Mouse (Mus musculus) adrenal gland, adult 2 months (tissue): ENCODE measurements around the gene Mfsd5. TPM values are rescaled to one million over a fixed set of nuclear protein-coding genes. Genes with fewer than 3 reads are reported as not detected.

Experiments used
- DNase-seq: peaks from one replicate; pipeline ENCODE4 v3.0.0; 2021
- polyA plus RNA-seq: library from polyadenylated mRNA; depleted of rRNA; stranded (reverse); fragments of >200 nt; gene quantifications from 2 replicates; pipeline ENCODE4 v1.2.3, GENCODE M21; 2012
- total RNA-seq, 2 experiments: library from RNA; stranded (reverse); gene quantifications; 2 replicates each; pipeline ENCODE4 v1.2.3; 2021

Mfsd5 gene
- total and polyA plus RNA-seq, 3 experiments: 38.2 to 108 (median 46.3) TPM

DNA sequence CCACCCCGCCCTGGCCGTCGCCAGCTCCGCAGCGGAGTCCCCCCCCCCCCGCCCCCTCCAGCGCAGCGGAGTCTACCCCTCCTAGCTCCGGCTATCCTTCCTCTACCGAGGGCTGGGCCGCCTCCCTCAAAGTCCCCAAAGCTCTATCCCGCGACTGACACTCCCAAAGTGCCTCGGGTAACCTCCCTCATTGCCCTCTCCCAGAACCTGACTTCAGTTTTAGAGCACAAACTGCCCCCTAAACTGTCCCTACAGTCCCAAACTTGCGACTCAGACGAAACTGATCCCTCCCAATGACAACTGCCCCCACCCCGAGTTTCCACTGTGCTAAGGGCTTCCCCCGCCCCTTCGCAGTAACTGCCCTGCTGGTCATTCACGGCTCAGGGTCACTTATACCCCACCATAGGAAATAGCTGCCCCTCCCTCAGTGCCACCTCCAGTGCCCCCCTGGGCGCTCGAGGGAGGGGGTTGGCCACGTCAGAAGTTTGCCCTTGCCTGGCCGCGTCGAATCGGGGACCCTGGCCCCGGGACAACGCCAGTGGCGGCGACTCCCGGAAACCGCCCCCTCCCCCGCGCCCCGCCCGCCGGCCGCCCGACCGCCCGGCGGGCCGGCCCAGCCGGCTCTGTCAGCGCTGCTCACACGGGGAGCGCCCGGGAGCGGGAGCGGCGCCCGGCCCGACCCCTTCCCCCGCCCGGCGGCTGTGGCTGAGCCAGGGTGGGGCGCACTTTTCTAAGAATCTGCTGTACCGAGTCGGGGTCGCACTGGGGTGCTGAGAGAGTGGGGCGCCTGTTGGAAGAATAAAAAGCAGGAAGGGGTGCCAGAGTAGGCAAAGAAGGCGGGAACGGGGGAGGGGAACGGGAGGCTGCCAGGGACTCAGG lies 31.8 kb upstream of the Mfsd5 start:
- DNase-seq: peak; percentile 88

DNA sequence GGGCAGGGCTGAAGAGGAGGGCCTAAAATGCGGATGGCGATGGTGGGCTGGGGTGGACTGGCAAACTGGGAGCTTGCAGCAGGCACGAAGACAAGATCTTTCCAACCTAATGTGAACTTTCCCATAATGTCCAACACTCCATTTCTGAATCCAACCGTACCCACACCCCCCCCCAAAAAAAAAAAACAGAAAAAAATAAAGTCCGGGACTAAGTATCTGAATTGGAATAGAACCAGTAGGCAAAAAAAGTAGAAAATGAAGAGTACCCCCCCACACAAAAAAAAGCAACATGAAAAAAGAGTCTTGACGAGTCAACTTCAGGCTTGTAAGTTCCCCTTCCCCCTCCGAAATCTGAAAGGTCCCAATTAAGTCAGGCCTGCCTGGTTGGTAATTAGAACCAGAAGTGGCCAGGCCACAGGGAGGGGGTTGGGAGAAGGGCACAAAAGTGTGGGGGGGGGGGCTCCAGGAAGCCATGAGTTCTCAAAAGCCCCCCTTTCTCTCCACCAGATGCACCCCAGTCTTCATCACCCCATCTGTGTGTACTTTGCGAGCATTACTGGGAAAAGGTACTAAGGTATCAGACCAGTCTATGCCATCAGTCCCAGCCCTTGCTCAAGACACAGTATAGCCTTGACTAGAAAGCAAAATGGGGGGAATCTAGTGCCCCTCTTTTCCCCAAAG lies 31.0 kb upstream of the Mfsd5 start:
- DNase-seq: no peak

DNA sequence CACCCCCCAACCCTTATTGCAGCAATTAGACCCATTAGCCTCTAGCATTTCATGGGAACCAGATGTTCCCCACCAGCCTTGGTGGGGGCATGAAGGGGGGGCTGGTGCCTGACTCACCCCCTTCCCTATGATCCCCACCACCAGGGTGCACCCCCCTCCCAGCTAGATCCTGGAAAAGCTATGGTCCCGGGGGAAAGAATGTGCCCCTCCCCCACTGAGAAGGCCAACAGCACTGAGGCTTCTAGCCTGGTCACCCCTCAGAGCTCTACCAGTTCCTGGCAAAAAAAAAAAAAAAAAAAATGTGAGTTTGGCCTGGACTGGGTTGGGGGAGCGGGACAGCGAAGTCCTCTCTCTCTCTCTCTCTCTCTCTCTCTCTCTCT lies 30.5 kb upstream of the Mfsd5 start:
- DNase-seq: no peak

DNA sequence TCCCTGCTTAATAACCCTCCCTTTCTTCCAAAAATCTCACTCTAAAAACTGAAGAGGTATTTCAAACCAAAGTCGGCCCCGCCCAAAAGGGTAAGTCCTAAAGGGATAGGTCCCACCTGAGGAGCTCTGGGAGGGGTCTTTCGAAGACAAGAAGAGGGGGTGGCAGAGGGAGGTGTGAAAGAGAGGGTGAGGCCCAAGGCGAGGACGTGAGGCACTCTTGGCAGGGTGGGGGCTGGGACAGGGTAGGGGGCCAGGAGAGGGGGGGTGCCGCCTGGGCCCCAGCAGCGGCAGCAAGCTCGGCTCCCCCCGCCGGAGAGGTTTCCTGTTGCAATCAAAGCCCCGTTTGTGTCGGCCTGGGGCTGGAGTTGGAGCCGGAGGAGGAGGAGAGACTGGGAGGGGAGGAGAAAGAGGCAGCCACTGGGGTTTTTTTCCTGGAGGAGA lies 30.0 kb upstream of the Mfsd5 start:
- peak; percentile 59 for DNase-seq

DNA sequence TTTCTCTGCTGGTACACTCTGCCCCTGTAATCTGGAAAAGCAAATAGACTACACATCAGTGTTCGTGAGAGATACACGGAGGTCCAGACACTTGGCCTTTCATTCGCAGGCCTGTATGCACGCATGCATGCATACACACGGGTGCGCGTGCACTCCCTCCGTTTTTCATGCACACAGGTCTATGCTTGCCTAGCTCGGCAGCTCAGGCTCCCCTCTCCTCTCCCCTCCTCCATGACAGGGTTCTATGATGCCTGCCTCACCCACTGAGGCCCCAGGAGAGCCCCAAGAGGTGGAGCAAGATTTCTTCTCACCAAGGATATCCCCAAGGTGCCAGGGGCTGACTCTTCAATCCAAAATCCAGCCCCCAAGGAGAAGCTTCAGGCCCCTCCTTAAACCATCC lies 29.3 kb upstream of the Mfsd5 start:
- no peak for DNase-seq

DNA sequence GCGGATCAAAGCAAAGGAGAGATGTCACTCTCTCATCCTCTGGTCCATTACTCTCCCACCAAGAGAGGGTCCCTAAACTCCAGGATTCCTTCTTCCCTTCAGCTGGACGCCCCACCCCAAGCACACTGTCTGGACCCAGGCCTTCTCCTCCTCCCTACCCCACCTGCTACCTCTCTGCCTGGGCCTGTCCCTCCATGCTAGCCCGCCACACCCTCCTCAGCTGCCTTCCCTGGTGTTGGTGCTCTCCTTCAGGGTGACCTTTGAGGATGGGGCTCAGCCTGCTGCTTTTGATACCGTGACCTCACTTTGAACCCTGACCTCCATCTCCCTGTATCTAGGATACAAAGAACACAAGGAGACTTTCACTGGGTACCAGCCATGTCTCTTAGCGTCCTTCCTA lies 28.7 kb upstream of the Mfsd5 start:
- DNase-seq: no peak

DNA sequence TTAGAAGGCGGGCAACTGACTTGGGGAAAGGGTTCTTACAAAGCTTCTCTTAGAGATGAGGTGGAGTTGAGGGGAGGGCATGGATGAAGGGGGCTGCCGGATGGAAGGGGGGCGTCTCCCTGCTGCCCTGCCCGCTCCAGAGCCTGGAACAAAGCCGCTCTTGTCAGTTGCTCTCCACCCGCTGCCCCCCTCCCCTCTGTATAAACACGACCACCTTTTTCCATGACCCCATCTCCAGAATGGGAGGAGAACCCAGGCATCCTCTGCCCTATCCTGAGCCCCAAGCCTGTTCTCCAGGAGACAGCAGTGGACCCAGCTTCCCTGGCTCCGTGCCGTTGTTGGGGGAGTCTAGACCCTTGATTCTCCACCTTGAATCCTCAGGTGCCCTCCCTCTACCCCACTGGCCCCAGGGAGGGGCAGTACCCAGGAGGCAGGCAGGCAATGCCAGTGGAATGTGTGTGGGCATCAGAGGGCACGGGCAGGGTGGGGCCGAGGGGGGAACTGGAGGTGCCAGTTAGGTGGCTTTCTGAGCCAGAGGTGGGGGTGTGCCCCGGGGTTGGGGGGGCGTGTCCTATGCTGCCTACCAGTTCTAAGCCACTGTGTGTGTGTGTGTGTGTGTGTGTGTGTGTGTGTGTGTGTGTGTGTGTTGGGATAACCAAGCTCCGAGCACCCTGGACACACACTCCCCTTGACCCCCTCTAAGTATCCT lies 23.6 kb upstream of the Mfsd5 start:
- DNase-seq: no peak

DNA sequence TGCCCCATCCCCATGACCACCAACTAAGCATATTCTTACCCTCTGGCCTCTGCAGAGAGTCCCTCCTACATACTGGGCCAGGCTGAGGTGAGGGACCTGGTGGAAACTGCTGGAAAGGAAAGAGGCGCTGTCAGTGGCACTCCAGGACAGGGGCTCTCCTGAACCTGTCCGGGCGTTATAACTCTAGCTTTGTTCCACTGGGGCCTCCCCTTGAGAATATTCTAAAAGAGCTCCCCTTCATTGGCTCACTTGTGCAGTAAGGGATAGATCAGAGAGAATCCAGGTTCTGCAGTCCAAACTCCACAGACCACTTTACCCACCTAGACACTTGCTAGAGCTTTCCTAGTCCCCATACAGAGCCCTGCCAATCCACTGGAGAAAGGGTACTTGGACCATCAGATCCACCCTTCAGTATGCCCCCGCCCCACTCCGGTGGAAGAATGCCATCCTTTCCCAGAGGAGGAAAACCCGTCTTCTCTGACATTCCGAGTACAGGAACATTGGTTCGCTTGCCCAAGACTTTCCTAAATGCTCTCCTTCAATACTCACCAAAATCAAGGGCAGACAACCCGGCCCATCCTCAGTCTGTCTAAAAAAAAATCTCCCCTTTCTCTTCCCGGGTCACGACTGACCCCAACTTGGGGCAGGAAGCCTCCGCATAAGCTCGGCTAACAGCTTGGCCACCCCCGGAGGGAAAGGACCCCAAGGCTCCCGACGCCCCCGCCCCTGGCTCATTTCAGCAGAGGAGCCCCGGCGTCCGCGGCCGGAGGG lies 22.6 kb upstream of the Mfsd5 start:
- no peak for DNase-seq

DNA sequence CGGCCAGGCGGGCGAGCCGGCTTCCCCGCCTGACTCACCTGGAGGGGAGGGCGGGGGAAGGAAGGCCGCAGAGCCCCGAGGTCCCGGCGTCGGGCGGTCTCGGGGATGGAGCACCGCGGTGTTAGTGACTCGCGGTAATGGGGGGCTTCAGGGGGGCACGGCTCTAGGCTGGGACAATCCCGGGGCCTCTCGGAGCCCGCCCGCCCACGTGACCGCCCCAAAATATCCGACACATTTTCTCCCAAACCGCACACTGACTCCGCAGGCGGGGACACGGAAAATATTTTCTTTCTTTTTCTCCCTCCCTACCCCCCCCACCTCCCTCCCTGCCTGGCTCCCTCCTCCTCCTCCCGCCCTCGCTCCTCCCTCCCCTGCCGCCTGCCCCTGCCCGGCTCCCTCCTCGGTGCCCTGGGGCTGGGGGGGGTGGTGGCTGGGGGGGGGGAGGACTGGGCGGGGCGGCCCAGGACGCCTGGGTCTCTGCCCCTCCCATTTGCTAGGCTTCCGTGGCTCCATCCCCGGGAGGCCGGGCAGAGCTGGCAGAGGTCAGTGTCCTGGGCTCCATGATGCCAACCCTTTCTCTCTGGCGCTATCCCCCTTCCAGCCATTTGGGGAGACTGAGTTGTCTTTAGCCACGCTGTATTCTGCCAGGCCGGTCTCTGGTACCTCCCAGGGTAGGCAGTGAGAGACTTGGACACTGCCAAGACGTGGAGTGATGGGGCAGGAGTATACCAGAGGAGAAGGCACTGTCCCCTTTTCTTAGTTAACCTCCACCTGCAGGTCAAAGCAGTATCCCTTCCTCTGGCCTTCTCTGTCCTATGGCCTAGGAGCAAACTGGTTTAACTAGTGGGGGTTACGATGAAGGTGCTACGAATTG lies 21.8 kb upstream of the Mfsd5 start, which contains the start of gene Rarg:
TSS of gene Rarg (minus strand) at position 316 of the 874 bp plus-strand sequence.
- DNase-seq: peak; percentile 75

DNA sequence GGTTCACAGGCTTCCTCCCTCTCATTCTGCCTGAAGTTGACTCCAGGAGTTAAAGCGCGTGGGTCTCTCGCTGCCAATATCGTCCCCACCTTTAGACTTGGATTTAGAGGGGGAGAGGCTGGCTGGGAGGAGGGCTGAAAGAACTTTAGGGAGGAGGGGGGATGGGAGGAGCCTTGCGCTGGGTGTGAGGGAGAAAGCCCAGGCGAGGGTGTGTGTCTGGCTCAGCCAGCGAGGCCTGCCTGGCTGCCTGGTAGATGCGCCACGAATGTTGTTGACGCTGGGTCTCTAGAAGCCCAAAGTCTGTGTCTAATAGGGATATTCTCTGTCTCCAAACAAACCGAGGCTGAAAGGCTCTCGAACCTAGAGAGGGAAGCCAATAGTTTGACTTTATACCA lies 21.2 kb upstream of the Mfsd5 start:
- no peak for DNase-seq

DNA sequence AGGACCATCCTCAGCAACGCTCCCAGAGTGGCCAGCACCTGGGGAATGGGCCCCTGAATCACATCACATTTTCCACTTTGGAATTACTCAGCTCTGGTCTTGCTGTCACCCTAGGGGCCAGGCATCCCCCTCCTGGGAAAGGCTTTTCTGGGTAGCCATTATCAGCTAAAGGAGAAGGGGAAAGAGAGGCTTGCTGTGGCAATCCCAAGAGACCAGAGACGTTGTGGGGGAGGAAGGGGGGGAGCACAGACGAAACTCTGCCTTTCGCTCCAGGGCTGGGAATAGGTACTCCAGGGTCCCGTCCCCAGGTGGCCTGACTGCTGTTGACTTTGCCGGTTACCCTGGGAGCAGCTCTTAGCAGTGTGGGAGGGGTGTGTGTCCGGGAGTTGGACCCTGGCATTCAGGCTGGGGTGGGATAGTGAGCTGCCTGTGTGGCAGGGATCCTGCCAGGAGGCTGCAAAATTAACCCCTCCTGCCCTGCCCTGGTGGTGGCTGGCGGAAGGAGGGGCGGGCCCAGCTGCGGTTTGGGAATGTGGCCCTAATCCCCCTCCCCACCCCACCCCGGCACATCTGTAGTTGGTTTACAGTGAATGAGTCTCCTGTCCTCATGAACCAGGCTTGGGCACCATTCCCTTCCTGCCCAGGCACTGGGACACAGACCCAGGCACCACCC lies 20.5 kb upstream of the Mfsd5 start:
- DNase-seq: no peak

DNA sequence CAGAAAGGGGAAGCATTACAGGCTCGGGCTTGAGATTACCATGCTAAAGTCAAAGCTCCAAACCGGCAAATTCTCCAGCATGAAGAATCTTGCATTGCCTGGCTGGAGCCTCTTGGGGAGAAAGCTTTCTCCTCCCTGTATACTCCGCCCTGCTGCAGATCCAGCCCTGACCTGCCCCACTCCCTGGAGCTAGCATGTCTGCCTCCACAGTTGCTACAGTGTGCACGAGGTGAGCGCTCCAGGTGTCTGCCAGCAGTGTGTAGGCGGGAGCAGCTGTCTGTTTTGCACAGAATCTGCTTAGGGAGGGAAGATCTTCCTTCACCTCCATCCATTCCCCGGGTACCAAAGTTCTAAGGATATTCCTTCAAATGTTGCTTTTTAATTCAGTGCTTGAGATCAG lies 16.7 kb upstream of the Mfsd5 start:
- DNase-seq: no peak

DNA sequence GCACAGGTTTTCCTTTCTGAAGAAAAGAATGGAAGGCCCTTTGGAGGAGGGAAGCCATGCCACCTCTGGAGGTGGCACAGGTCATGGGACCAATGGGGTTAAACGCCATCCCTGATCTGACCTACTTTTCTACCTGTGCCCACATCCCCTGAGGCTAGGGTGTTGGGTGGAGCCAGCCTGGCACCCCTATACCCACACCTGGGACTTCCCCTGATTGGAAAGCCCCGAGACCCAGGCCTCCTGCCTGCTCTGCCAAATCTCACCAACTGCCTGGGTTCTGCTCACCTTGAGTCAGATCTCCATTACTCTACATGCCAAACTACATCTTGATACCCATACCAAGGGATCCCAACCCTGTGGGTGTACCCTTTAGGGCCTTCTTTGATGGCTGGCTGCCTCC lies 16.2 kb upstream of the Mfsd5 start:
- DNase-seq: no peak

DNA sequence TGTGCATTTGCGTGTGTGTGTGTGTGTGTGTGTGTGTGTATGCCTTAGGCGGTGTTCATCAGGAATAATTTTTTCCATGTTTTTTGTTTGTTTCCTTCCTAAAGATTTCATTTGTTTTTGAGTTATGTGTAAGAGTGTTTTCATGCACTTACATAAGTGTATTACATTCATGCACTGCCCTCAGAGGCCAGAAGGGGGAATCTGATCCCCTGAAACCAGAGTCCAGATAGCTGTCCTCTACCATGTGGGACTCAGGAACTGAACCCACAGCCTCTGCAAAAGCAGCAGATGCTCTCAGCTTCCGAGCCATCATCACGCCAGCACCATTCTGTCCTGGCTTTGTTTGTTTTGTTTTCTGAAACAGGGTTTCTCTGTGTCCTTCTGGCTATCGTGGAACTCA lies 13.7 kb upstream of the Mfsd5 start:
- no peak for DNase-seq

DNA sequence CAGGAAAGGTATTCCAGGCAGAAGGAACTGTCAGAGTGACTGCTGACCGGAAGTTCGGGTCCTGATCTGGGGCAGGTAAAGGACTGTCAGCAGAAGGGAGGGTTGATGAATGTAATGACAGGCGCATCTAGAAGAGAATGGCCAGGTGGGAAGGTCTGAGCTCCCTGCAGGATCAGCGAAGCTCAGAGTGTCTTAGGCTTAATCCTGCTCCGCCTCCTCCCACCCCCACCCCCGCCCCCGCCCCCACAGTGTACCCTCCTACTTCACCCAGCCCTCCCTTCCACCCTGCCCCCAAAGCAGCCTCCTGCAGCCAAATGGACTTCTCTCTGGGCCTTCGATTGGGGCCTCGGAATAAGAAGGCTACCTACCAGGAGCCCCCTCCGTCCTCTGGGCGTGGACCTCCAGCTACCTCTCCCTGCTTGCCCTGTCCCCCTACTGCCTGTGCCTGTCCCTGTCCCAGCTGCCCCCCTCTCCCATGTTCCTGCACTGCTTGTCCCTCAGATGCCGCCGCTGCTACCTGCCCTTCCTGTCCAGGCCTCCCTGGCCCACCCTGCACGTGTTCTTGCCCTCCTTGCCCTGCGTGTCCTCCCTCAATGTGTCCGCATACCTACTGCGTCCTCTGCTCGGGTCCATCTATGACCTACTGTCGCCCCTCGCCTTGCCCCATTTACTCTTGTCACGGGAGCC lies 8.8 kb upstream of the Mfsd5 start, which contains the start of gene Gm9918:
TSS of gene Gm9918 (plus strand) at position 290 of the 687 bp plus-strand sequence.
- no peak for DNase-seq

DNA sequence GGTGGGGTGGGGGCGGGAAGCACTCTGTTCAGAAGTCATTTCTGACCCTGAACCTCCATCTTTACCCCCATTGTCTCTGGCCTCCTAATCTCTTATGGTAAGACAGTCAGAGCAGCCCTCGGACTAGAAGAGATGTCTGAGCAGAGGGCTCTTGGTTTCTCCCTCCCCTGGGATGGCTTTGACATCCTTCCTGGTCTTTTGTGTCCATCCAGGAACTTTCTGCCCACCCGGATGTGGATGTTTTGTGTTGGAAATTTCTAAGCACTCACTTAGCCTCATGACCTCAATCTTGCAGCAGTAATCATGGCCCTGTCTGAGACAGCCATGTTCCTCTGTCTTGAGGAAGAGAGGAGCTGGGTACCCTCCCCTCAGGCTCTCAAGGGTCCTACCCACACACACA lies 7.8 kb upstream of the Mfsd5 start:
- DNase-seq: no peak

DNA sequence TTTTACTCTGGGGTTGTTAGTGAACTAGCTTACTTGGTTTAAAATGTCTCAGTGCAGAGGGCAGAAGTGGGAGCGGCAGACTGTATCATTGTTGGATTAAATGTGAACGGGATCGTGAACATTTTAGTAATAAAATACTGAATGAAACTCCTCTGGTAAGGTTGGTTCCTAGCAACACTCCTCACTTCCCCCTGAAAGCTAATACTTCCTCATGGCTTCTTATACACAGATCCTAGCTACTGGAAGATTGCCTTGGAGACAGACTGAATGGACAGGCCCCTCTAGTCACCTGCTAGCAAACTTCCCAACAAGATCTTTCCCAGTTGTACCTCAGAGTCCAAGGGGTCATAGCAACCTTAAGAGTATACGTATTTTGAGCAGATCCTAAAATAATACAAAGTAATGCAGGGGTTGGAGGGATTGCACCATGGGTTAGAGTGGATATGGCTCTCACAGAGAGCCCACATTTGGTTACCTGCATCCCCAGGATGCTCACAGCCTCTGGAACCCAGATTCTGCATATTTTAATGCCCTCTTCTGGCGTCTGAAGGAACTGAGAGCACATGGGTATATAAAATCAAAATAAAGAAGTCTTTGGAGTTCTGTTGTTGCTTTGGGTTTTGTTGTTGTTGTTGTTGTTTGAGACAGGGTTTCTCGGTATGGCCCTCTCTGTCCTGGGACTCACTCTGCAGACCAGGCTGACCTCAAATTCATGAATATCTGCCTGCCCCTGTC lies 5.1 kb upstream of the Mfsd5 start:
- no peak for DNase-seq

DNA sequence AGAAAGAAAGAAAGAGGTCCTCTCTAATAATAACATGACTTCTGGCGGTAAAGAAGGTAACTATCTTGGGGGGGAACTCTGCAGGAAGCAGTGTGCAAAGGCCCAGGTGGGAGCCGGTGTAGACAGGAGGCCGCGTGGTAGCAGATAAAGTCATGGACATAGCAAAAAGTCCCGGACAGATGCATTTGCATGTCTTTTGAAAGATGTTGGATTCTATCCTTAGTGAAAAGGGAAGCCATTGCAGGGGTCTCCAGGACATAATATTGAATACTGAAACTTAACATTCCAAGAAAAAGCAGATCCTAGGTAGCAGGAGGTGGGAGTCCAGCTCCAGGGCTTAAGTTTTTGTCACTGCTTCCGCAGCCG lies 545 bp upstream of the Mfsd5 start:
- no peak for DNase-seq
